ENCODE assay signal across 9 mouse cellular contexts in the genomic region with DNA sequence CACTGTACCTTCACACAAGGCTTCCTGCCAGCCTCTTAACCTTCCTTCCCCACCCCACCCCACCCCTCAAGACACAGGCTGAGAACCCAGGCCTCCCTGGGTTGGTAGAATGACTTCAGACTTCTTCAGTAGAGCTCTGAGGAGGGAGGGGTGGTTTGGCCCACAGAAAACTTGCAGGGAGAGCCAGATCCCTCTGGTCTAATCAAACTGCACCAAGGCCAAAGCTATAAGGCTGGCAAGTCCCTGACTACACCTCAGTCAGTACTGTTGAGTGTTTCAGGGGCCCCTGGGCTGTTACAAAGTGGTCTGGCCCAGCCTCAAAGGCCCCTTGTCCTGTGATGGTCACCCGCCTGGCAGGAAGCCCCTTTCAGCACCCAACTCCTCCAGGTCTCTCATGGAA. TPM values are rescaled to one million over a fixed set of nuclear protein-coding genes. Genes with fewer than 3 reads are reported as not detected.
A peak's percentile ranks its signal among the peaks of the same experiment; 100 is the strongest.
DNase-seq lines count a peak whose midpoint lies in the region; ATAC-seq and TF ChIP-seq lines count a peak whose summit lies in the region.
"Had no signal": no experiment of that assay in that cellular context is flagged by ENCODE, and none has a peak within 500 bp of the region (broad histone marks: within the 10 kb centered on the region; RNA-seq: fewer than 3 reads in every experiment).

No protein-coding gene starts in this region.

- no peak for TF ChIP-seq POLR2A in cerebellum, adult 2 months (IDR thresholded peaks at IDR 0.05; ENCODE audit: borderline replicate concordance, insufficient read depth, low read length)

- H3K9ac ChIP-seq in forebrain, embryonic 13.5 days = no peak overlapping the region
- no peak overlapping the region; the same call in 1 of the 2 replicates for H3K9ac ChIP-seq in forebrain, embryonic 11.5 days (ENCODE audit: low read length)
- peak overlapping the region; percentile 35; the same call in 1 of the 2 replicates for H3K9ac ChIP-seq in lung, postnatal 0 days (replicated peaks; ENCODE audit: low read depth)
- 0 out of 2 replicates have a peak overlapping the region, but pooled peaks have one; percentile 21 for H3K9ac ChIP-seq in intestine, embryonic 15.5 days
- no peak overlapping the region for H3K9ac ChIP-seq in neural tube, embryonic 15.5 days (replicated peaks)

- H3K4me2 ChIP-seq in forebrain, embryonic 13.5 days = peak overlapping the region; percentile 62; the same call in 1 of the 2 replicates
- H3K4me2 ChIP-seq in forebrain, embryonic 11.5 days (ENCODE audit: low read depth, low read length, severe bottlenecking) = no peak overlapping the region; the same call in 1 of the 2 replicates
- peak overlapping the region; percentile 77 for H3K4me2 ChIP-seq in lung, postnatal 0 days (replicated peaks; ENCODE audit: low read depth, low read length)
- peak overlapping the region; percentile 78 for H3K4me2 ChIP-seq in intestine, embryonic 15.5 days (replicated peaks)
- H3K4me2 ChIP-seq in neural tube, embryonic 15.5 days = peak overlapping the region; percentile 63

- TF ChIP-seq EP300 in lung, postnatal 0 days (IDR thresholded peaks at IDR 0.05) = no peak

- no peaks in the 10 kb centered on the region for H3K27me3 ChIP-seq in forebrain, embryonic 13.5 days
- H3K27me3 ChIP-seq in forebrain, embryonic 11.5 days (ENCODE audit: control insufficient read depth, insufficient read depth, low read length) = no peaks in the 10 kb centered on the region
- H3K27me3 ChIP-seq in lung, postnatal 0 days (replicated peaks; ENCODE audit: insufficient read depth, low read length) = no peaks in the 10 kb centered on the region
- H3K27me3 ChIP-seq in intestine, embryonic 15.5 days (replicated peaks) = no peaks in the 10 kb centered on the region
- no peaks in the 10 kb centered on the region for H3K27me3 ChIP-seq in neural tube, embryonic 15.5 days (replicated peaks)
- no peaks in the 10 kb centered on the region for H3K27me3 ChIP-seq in cerebellum, adult 2 months (ENCODE audit: control insufficient read depth, insufficient read depth, low read length)

- no peak for ATAC-seq in forebrain, embryonic 13.5 days
- no peak for ATAC-seq in forebrain, embryonic 11.5 days (replicated peaks; ENCODE audit: low FRiP score)
- ATAC-seq in lung, postnatal 0 days = peak; percentile 9
- ATAC-seq in intestine, embryonic 15.5 days = peak; percentile 29
- ATAC-seq in neural tube, embryonic 15.5 days (ENCODE audit: low FRiP score) = no peak

- no peak overlapping the region for H3K27ac ChIP-seq in forebrain, embryonic 13.5 days
- no peak overlapping the region for H3K27ac ChIP-seq in forebrain, embryonic 11.5 days (ENCODE audit: low read depth, low read length)
- H3K27ac ChIP-seq in lung, postnatal 0 days (ENCODE audit: low read length) = peak overlapping the region; percentile 91
- peak overlapping the region; percentile 73 for H3K27ac ChIP-seq in intestine, embryonic 15.5 days
- H3K27ac ChIP-seq in neural tube, embryonic 15.5 days (replicated peaks) = no peak overlapping the region
- no peak overlapping the region for H3K27ac ChIP-seq in cerebellum, adult 2 months (ENCODE audit: insufficient read depth, low read length)

- 79% methylated on average over 1 of the region's 1 CpGs for WGBS in forebrain, embryonic 13.5 days
- 76% methylated on average over 1 of the region's 1 CpGs for WGBS in forebrain, embryonic 11.5 days
- 50% methylated on average over 1 of the region's 1 CpGs for WGBS in lung, postnatal 0 days
- WGBS in intestine, embryonic 15.5 days = 52% methylated on average over 1 of the region's 1 CpGs
- WGBS in neural tube, embryonic 15.5 days = 63% methylated on average over 1 of the region's 1 CpGs
- 92% methylated on average over 1 of the region's 1 CpGs for WGBS in cerebellum, adult 2 months

- no peaks in the 10 kb centered on the region for H3K9me3 ChIP-seq in forebrain, embryonic 13.5 days (replicated peaks)
- no peaks in the 10 kb centered on the region for H3K9me3 ChIP-seq in forebrain, embryonic 11.5 days (ENCODE audit: control insufficient read depth, low read length)
- H3K9me3 ChIP-seq in lung, postnatal 0 days (ENCODE audit: low read length) = no peaks in the 10 kb centered on the region
- no peaks in the 10 kb centered on the region for H3K9me3 ChIP-seq in intestine, embryonic 15.5 days
- H3K9me3 ChIP-seq in neural tube, embryonic 15.5 days (replicated peaks) = no peaks in the 10 kb centered on the region

- no peaks in the 10 kb centered on the region for H3K36me3 ChIP-seq in forebrain, embryonic 13.5 days (ENCODE audit: poor library complexity, severe bottlenecking)
- H3K36me3 ChIP-seq in forebrain, embryonic 11.5 days (ENCODE audit: control insufficient read depth, insufficient read depth, low read length) = no peaks in the 10 kb centered on the region
- no peaks in the 10 kb centered on the region for H3K36me3 ChIP-seq in lung, postnatal 0 days (ENCODE audit: insufficient read depth, low read length)
- no peaks in the 10 kb centered on the region for H3K36me3 ChIP-seq in intestine, embryonic 15.5 days
- no peaks in the 10 kb centered on the region for H3K36me3 ChIP-seq in neural tube, embryonic 15.5 days

- DNase-seq in forebrain, embryonic 11.5 days (ENCODE audit: low spot score) = no peak
- DNase-seq in lung, postnatal 0 days (ENCODE audit: low spot score) = peak; percentile 61
- no peak for DNase-seq in lung, postnatal 14 days
- no peak for DNase-seq in gastrocnemius, postnatal 4 days (ENCODE audit: low spot score in 2 of 2)
- no peak for DNase-seq in cerebellum, adult 2 months

- peaks cover 46% of the 10 kb centered on the region for H3K4me1 ChIP-seq in forebrain, embryonic 13.5 days
- peaks cover 21% of the 10 kb centered on the region for H3K4me1 ChIP-seq in forebrain, embryonic 11.5 days (replicated peaks; ENCODE audit: control insufficient read depth, insufficient read depth, low read length)
- H3K4me1 ChIP-seq in lung, postnatal 0 days (ENCODE audit: insufficient read depth, low read depth, low read length) = peaks cover 59% of the 10 kb centered on the region
- H3K4me1 ChIP-seq in intestine, embryonic 15.5 days (replicated peaks) = peaks cover 79% of the 10 kb centered on the region
- H3K4me1 ChIP-seq in neural tube, embryonic 15.5 days = peaks cover 59% of the 10 kb centered on the region
- peaks cover 4% of the 10 kb centered on the region for H3K4me1 ChIP-seq in cerebellum, adult 2 months (ENCODE audit: control insufficient read depth, insufficient read depth, low read length)

- TF ChIP-seq CTCF in lung, postnatal 0 days (IDR thresholded peaks at IDR 0.05) = no peak
- no peak for TF ChIP-seq CTCF in cerebellum, adult 2 months (IDR thresholded peaks at IDR 0.05; ENCODE audit: borderline replicate concordance, insufficient read depth, low read depth, low read length)

- H3K4me3 ChIP-seq in forebrain, embryonic 13.5 days = no peak overlapping the region
- no peak overlapping the region for H3K4me3 ChIP-seq in forebrain, embryonic 11.5 days (ENCODE audit: low read depth, low read length)
- H3K4me3 ChIP-seq in lung, postnatal 0 days (ENCODE audit: low read depth, low read length) = 0 out of 2 replicates have a peak overlapping the region, but pooled peaks have one; percentile 44
- no peak overlapping the region for H3K4me3 ChIP-seq in intestine, embryonic 15.5 days (replicated peaks)
- H3K4me3 ChIP-seq in neural tube, embryonic 15.5 days (replicated peaks) = peak overlapping the region; percentile 35; the same call in 1 of the 2 replicates
- H3K4me3 ChIP-seq in cerebellum, adult 2 months (replicated peaks; ENCODE audit: insufficient read depth, low read depth, low read length) = no peak overlapping the region

RNA-seq across cellular contexts. Expression of gene Sox13, which starts 6.6 kb away (rescaled TPM):
- polyA plus RNA-seq in forebrain, embryonic 13.5 days (2015; fragmentation: Nextera tagmentation; extraction: Ambion mirVana) = 5.8 and 6.8 TPM in 2 replicates
- 12.3 TPM in 2 replicates for polyA plus RNA-seq in forebrain, embryonic 11.5 days (2014; fragmentation: Nextera tagmentation; extraction: Ambion mirVana)
- 13.8 and 14.8 TPM in 2 replicates for polyA plus RNA-seq in lung, postnatal 0 days (2015; fragmentation: Nextera tagmentation; extraction: Ambion mirVana)
- 9.0 and 11.4 TPM in 2 replicates for polyA plus RNA-seq in intestine, embryonic 15.5 days (2015; fragmentation: Nextera tagmentation; extraction: Ambion mirVana)
- 4.0 and 6.7 TPM in 2 replicates for polyA plus RNA-seq in neural tube, embryonic 15.5 days (2015; fragmentation: Nextera tagmentation; extraction: Ambion mirVana)
- 10 to 100 TPM; 18.1 to 19.3 TPM for total RNA-seq in gastrocnemius, postnatal 4 days (2021)
- polyA plus RNA-seq in cerebellum, adult 2 months (2012; rRNA removed) = 13.6 and 15.4 TPM in 2 replicates

RNA-seq across cellular contexts. Expression of gene Etnk2, which starts 54.2 kb away (rescaled TPM):
- 2.9 TPM in 2 replicates for polyA plus RNA-seq in forebrain, embryonic 13.5 days (2015; fragmentation: Nextera tagmentation; extraction: Ambion mirVana)
- 1.8 and 2.7 TPM in 2 replicates for polyA plus RNA-seq in forebrain, embryonic 11.5 days (2014; fragmentation: Nextera tagmentation; extraction: Ambion mirVana)
- polyA plus RNA-seq in lung, postnatal 0 days (2015; fragmentation: Nextera tagmentation; extraction: Ambion mirVana) = 0.77 and 0.81 TPM in 2 replicates
- polyA plus RNA-seq in intestine, embryonic 15.5 days (2015; fragmentation: Nextera tagmentation; extraction: Ambion mirVana) = 3.3 and 3.5 TPM in 2 replicates
- polyA plus RNA-seq in neural tube, embryonic 15.5 days (2015; fragmentation: Nextera tagmentation; extraction: Ambion mirVana) = 21.3 and 22.8 TPM in 2 replicates
- under 1 TPM; 0.42 to 0.60 TPM for total RNA-seq in gastrocnemius, postnatal 4 days (2021)
- 5.0 and 5.6 TPM in 2 replicates for polyA plus RNA-seq in cerebellum, adult 2 months (2012; rRNA removed)
- total RNA-seq: megakaryocyte-erythroid progenitor cell, adult 5-6 weeks had no signal

Comparison
In these comparisons a context has a peak if more than half of its experiments do, and no peak if none do; other contexts are left out.
1. ATAC-seq: peak in lung, postnatal 0 days (single experiment) and intestine, embryonic 15.5 days (single experiment); none in forebrain, embryonic 13.5 days (single experiment), forebrain, embryonic 11.5 days (single experiment) and neural tube, embryonic 15.5 days (single experiment).
2. H3K27ac ChIP-seq: peak in lung, postnatal 0 days (single experiment) and intestine, embryonic 15.5 days (single experiment); none in forebrain, embryonic 13.5 days (single experiment), forebrain, embryonic 11.5 days (single experiment), neural tube, embryonic 15.5 days (single experiment) and cerebellum, adult 2 months (single experiment).
3. H3K4me3 ChIP-seq: peak in lung, postnatal 0 days (single experiment) and neural tube, embryonic 15.5 days (single experiment); none in forebrain, embryonic 13.5 days (single experiment), forebrain, embryonic 11.5 days (single experiment), intestine, embryonic 15.5 days (single experiment) and cerebellum, adult 2 months (single experiment).
4. H3K9ac ChIP-seq: peak in lung, postnatal 0 days (single experiment) and intestine, embryonic 15.5 days (single experiment); none in forebrain, embryonic 13.5 days (single experiment), forebrain, embryonic 11.5 days (single experiment) and neural tube, embryonic 15.5 days (single experiment).